Mouse (Mus musculus) ES-E14 (cell line): ENCODE data around the gene Olfr1181.

Source experiments
- HCFC1 ChIP-seq: IDR thresholded peaks from 2 replicates; pipeline ENCODE4 v1.6.1; 2012; ENCODE audit warnings: low read length, inconsistent platforms, borderline replicate concordance; ENCODE audit not compliant: insufficient read depth
- MAFK ChIP-seq: IDR thresholded peaks from 2 replicates; pipeline ENCODE4 v1.6.1; 2014; ENCODE audit warnings: mild to moderate bottlenecking, low read depth, low read length, inconsistent platforms; ENCODE audit not compliant: insufficient read depth
- ZNF384 ChIP-seq: IDR thresholded peaks from 2 replicates; pipeline ENCODE4 v1.6.1; 2012; ENCODE audit warnings: low read depth, low read length, inconsistent platforms

GRCm38 (mm10) chr2:88449031-88449430 is 23.1 kb upstream of the Olfr1181 start, which contains the start of gene Gm13757:
- TF ChIP-seq HCFC1 (no peak), ZNF384 (no peak), MAFK (no peak)
